Mouse (Mus musculus): ENCODE data around the gene Gch1. TPM values are rescaled to one million over a fixed set of nuclear protein-coding genes. Genes with fewer than 3 reads are reported as not detected.

The Gch1 gene
- total RNA-seq (2017): 19.6 to 32.1 TPM (median 28.6 TPM) in 3 replicates

DNA sequence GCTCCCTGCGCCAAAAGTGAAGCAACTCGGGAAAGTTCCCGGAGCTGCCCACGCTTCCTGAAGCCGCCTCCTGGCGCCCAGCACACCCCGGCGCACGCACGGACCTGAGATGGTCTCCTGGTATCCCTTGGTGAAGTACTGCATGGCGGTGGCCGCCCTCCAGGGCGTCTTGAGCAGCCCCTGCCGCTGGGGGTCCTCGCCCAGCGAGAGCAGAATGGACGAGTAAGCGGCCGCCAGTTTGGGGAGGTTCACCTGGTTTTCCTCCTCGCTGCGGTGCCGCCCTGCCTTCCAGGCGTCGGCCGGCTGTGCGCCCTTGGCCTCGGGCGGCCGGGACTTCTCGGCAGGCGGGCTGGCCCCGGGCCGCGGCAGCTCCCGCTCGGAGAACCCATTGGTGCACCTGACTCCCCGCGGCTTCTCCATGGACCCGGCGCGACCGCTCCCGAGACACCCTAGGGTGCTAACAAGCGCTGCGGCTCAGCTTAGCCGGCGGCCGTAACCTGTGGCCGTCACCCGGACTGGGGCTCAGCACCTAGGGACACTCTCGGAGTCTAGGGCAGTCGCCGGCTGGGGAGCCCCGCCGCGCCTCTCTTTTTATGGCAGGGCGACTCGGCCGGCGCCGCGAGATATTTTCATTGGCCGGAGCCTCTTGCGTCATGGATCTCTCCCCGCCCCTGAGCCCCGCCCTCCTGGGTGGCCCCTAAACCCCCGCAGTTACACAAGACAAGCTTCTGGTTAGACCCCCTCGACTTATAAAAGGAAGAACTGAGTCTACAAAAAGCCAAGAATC, at the start of gene Gch1:
Gene Gch1, minus strand, starts transcription at position 566 of the 787 bp plus-strand sequence.
- peak; percentile 33 for ATAC-seq (replicated peaks; ENCODE audit: insufficient number of reproducible peaks, low FRiP score, low TSS enrichment, poor library complexity, severe bottlenecking)

- no peak for ATAC-seq (replicated peaks; ENCODE audit: insufficient number of reproducible peaks, low FRiP score, low TSS enrichment, poor library complexity, severe bottlenecking)
These were observed 48.1 kb upstream of the Gch1 start for GRCm38 (mm10) chr14:47237286-47237685.

DNA sequence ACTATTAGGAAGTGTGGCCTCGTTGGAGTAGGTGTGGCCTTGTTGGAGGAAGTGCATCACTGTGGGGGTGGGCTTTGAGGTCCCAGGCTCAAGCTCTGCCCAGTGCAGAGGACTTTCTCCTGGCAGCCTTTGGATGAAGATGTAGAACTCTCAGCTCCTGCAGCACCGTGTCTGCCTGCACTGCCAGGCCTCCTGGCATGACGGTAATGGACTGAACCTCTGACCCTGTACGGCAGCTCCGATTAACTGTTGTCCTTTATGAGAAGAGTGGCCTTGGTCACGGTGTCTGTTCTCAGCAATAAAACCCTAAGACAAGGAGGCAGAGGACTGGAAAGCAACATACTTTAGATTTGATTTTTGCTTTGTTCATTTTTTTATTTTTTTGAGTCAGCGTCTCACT, 47.3 kb upstream of the Gch1 start:
- no peak for ATAC-seq (replicated peaks; ENCODE audit: insufficient number of reproducible peaks, low FRiP score, low TSS enrichment, poor library complexity, severe bottlenecking)

GRCm38 (mm10) chr14:47234526-47235250, 45.5 kb upstream of the Gch1 start:
- no peak for ATAC-seq (replicated peaks; ENCODE audit: insufficient number of reproducible peaks, low FRiP score, low TSS enrichment, poor library complexity, severe bottlenecking)

DNA sequence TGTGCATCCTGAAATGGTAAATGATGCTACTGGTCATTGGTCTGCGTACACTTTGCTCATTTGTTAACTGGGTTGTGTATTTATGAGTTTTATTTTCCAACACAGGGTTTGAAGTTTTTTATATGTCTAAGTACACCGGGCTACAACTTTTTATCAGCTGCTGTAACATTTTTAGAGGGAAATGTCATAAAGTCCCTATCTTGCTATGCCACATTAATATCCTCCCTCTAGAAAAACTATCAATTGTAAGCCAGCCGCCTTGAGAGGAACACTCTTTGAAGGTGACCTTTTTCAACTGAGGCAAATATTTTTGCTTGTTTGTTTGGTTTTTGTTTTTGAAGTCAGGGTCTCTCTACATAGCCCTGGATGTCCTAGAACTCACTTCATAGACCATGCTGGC, 44.8 kb upstream of the Gch1 start:
- no peak for ATAC-seq (replicated peaks; ENCODE audit: insufficient number of reproducible peaks, low FRiP score, low TSS enrichment, poor library complexity, severe bottlenecking)

DNA sequence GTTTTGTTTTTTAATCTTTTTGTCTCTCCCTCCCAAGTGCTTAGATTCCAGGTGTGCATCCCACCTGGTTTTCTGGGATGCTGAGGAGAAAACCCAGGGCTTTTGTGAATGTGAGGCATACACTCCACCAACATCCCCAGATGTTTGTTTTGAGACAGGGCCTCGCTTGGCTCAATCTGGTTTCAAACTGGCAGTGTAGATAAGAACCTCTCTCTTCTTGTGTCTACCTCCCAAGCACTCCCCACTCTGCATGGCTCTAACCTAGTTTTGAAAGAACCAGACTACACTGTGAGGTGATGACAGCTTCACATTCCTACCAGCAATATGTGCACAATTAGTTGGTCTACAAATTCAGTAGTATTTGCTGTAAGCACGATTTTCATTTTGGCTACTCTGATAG, 44.4 kb upstream of the Gch1 start:
- no peak for ATAC-seq (replicated peaks; ENCODE audit: insufficient number of reproducible peaks, low FRiP score, low TSS enrichment, poor library complexity, severe bottlenecking)

- no peak for ATAC-seq (replicated peaks; ENCODE audit: insufficient number of reproducible peaks, low FRiP score, low TSS enrichment, poor library complexity, severe bottlenecking)
These were observed 40.7 kb upstream of the Gch1 start for GRCm38 (mm10) chr14:47229796-47230376.

- ATAC-seq (replicated peaks; ENCODE audit: insufficient number of reproducible peaks, low FRiP score, low TSS enrichment, poor library complexity, severe bottlenecking): no peak
These were observed 36.7 kb upstream of the Gch1 start for GRCm38 (mm10) chr14:47225931-47226330.

DNA sequence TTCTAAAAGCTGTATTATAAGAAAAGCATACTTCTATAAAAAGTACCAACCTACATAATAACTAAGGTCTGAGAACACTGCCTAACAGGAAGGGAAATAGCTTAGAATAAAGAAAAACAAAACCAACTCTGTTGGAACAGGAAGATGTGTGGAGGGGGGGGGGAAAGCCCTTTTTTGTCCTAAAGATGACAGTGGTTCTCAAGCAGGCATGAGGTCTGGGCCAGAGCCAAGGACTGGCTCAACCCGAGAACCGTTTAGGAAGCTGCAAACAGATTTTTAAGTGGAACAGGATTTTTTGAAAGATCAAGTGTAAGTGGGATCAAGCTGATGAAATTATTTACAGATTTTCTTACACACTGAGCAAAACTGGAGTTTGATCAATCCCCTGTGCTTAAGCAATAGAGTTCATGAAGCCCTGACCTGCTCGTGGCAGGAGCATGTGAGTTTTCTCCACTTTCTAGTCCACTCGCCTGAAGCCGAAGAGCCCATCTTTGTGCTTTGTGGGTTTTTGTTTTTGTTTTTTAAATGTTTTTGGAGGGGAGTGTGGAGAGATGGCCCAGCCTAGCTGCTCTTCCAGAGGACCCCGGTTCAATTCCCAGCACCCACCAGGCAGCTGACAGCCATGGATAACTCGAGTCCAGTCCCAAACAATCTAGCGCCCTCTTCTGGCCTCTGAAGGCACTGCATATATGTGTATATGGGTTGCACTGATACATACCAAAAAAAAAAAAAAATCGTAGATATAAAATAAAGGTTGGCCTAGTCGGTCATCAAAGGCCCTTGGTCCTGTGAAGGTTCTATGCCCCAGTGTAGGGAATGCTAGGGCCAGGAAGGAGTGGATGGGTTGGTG, 35.5 kb upstream of the Gch1 start:
- ATAC-seq (replicated peaks; ENCODE audit: insufficient number of reproducible peaks, low FRiP score, low TSS enrichment, poor library complexity, severe bottlenecking): no peak

GRCm38 (mm10) chr14:47222631-47223450, 33.6 kb upstream of the Gch1 start:
- ATAC-seq (replicated peaks; ENCODE audit: insufficient number of reproducible peaks, low FRiP score, low TSS enrichment, poor library complexity, severe bottlenecking): no peak

DNA sequence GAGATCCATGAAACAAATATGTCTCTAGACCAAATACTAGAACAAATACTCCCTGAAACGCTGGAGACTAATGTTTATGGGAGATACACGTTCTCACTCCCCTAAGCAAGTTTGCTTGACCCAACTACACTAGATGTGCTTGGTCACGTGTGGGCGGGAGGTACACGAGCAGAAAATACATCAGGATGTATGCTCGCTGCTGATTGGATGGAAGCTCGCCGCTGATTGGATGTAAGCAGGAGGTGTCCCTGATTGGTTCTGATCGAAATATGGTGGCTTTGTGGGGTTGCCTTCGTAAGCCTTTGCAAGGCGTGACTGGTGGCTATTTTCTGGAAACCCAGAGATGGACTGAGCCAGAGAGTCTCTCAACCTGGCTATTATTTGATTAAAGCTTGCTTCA, 32.4 kb upstream of the Gch1 start:
- ATAC-seq (replicated peaks; ENCODE audit: insufficient number of reproducible peaks, low FRiP score, low TSS enrichment, poor library complexity, severe bottlenecking): no peak

DNA sequence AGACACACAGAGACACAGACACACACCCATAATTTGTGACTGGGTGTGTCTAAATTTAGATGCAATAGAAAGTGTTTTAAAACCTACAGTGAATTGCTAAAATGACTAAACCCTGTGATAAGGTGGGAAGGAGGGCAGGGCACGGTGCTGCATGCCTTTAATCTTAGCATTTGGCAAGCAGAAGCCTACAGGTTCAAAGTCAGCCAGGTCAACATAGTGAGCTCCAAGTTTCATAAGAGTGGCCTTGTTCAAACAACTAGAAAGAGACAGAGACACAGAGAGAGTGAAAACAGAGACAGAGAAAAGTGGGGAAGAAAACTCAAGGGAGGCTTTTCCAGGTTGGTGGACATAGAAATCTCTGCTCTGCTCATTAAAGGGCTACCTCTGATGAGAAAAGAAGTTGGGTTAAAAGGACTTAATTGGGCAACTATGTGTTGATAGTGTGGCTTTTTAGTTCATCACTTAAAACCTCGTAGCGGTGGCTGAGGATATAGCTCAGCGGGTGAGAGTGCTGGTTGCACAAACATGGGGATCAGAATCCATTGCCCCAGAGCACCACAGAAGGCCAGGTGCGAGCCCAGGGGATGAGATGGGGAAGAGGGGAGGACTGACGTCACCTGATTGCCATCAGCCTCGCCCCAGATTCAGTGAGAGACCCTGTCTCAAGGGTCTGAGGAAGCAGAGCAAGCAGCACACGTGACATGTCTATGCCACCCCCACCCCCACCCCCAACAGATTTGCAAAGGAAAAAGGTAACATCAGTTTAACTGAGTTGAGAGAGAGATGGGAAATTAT, 31.2 kb upstream of the Gch1 start:
- no peak for ATAC-seq (replicated peaks; ENCODE audit: insufficient number of reproducible peaks, low FRiP score, low TSS enrichment, poor library complexity, severe bottlenecking)

DNA sequence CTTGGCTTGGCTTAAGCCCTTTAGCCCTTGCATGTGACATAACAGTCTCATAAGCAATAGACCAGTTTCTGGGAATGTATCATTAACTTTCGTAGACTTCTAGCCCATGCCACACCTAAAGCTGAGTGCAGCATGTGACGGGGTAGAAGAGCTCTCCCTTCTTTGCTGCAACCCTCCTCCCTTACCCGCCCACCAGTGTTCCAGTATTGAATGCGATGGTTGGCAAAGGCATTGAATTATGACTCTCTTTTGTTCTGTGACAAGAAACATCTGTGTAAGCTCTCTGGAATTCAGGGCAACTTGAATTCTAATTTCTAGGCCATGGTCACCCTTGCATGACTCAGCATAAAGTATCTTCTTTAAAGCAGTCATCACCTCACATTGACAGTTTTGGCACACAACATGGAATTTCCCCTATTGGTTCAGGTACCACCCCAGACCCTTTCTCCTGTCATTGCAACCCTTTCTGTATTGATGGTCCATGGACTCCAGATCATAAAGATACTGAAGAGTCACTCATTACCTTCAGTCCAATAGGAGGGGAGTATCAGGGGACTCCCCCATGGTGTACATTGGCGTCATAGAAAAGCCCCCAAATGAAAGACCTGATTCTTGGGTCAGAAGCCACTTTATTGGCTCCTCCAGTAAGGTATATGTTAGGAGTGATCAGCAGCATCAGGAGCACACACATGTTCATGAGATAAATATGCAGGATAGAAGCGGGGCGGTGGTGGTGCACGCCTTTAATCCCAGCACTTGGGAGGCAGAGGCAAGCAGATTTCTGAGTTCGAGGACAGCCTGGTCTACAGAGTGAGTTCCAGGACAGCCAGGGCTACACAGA, 29.8 kb upstream of the Gch1 start:
- ATAC-seq (replicated peaks; ENCODE audit: insufficient number of reproducible peaks, low FRiP score, low TSS enrichment, poor library complexity, severe bottlenecking): no peak

GRCm38 (mm10) chr14:47216541-47216940, 27.3 kb upstream of the Gch1 start:
- ATAC-seq (replicated peaks; ENCODE audit: insufficient number of reproducible peaks, low FRiP score, low TSS enrichment, poor library complexity, severe bottlenecking): no peak

DNA sequence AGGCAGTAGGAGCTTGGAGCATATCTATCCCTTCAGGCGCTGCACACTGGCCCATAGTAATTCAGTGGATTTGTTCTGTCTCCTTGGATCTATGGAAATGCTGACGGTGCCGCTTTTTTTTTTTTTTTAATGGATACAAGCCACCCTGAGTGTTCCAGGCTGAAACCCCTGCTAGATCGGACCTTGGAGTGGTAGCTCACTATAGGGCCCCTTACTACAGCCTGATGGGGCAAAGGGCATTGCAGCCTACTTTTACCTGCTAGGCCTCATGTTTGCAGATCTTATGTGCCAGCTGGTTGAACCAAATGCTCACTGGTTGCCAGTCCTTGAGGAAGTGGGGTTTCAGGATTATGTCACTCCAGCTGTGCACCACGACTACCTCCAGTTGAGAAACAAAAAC, 25.2 kb upstream of the Gch1 start:
- no peak for ATAC-seq (replicated peaks; ENCODE audit: insufficient number of reproducible peaks, low FRiP score, low TSS enrichment, poor library complexity, severe bottlenecking)

DNA sequence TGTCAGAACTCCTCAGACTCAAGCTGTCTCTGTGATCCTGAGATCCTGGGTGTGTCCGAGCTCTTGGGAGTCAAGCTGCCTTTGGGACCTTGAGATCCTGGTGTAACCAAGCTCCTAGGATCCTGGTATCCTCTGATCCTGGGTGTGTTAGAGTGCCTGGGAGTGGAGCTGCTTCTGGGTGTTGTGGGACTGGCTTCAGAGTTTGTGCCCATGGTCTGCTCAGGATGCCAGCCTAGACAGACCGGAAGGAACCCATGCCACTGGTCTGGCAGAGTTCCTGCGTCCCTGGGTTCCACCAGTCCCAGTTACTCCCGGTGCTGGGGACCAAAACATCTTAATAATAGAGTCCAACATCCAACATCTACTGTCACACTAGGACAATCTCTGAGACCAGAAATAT, 24.1 kb upstream of the Gch1 start:
- no peak for ATAC-seq (replicated peaks; ENCODE audit: insufficient number of reproducible peaks, low FRiP score, low TSS enrichment, poor library complexity, severe bottlenecking)
